In the genomic region with DNA sequence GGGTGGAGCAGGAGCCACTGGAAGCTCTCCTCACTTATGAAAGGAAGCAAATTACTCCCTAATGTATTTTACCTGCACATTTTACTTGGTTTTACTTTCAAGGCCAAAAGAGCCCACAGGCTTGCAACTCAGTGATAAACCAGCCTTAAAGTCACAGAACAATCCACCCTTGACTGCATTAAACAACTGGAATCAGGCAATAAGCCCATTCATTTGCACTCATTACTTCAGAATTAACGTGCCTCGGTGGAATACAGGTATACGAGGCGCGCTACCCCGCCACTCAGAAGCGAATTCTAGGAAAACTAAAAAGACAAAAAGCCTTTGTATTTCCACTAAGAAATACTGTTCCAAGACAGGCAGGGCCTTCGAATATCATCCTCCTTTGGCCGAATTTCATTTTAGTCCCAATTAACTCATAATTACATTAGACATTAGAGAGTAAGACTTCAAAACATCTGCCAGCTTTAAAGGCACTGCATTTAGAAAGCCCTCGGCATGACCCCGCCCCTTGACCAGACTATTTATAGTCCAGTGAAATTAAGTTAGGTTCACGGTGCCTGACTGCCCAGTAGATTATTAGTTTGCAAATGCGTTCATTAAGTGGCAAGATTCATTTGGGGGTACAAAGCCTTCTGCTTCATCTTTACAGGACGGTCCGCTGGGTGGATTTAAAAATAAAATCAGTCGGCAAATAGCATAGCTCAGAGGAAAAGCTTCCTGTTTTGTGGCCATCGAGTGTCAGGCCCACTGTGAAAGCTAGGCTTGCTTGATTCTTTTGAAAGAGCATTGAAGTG, we compare ENCODE assay signal across 10 mouse cellular contexts.
DNase-seq lines count a peak whose midpoint lies in the region; ATAC-seq lines count a peak whose summit lies in the region.
"Had no signal": no experiment of that assay in that cellular context is flagged by ENCODE, and none has a peak within 500 bp of the region (broad histone marks: within the 10 kb centered on the region; RNA-seq: fewer than 3 reads in every experiment).

No protein-coding gene starts in this region.

- no peak overlapping the region for H3K4me2 ChIP-seq in forebrain, embryonic 11.5 days (ENCODE audit: low read depth, low read length, severe bottlenecking)
- 0 out of 2 replicates have a peak overlapping the region, but pooled peaks have one; percentile 14 for H3K4me2 ChIP-seq in intestine, embryonic 14.5 days (ENCODE audit: low read length)
- H3K4me2 ChIP-seq in limb, embryonic 11.5 days (ENCODE audit: low read depth, severe bottlenecking) = no peak overlapping the region
- H3K4me2 ChIP-seq: limb, embryonic 15.5 days; neural tube, embryonic 13.5 days had no signal

- no peaks in the 10 kb centered on the region for H3K36me3 ChIP-seq in forebrain, embryonic 11.5 days (ENCODE audit: control insufficient read depth, insufficient read depth, low read length)
- H3K36me3 ChIP-seq in intestine, embryonic 14.5 days (ENCODE audit: control insufficient read depth, insufficient read depth, low read length) = no peaks in the 10 kb centered on the region
- H3K36me3 ChIP-seq in limb, embryonic 11.5 days (ENCODE audit: control insufficient read depth, insufficient read depth, low read length) = no peaks in the 10 kb centered on the region
- H3K36me3 ChIP-seq: embryonic facial prominence, embryonic 10.5 days; limb, embryonic 15.5 days; neural tube, embryonic 13.5 days had no signal

- H3K4me1 ChIP-seq in forebrain, embryonic 11.5 days (replicated peaks; ENCODE audit: control insufficient read depth, insufficient read depth, low read length) = peaks cover 2% of the 10 kb centered on the region; the same call in 1 of the 2 replicates
- H3K4me1 ChIP-seq in intestine, embryonic 14.5 days (replicated peaks; ENCODE audit: control insufficient read depth, insufficient read depth, low read length) = peaks cover 18% of the 10 kb centered on the region
- 0 out of 2 replicates have a peak, but pooled peaks cover 3% of the 10 kb centered on the region for H3K4me1 ChIP-seq in limb, embryonic 11.5 days (ENCODE audit: control insufficient read depth, insufficient read depth, low read length)

- peak; percentile 14 for DNase-seq in Muller cell, postnatal 12 days (ENCODE audit: inconsistent ontology term)
- no peak for DNase-seq in forebrain, embryonic 11.5 days (ENCODE audit: low spot score)
- DNase-seq in intestine, embryonic 14.5 days (ENCODE audit: low spot score) = peak; percentile 54
- DNase-seq in limb, embryonic 11.5 days (ENCODE audit: low spot score) = no peak
- DNase-seq in layer of hippocampus, postnatal 25 days (ENCODE audit: extremely low spot score in 1 of 2, low spot score in 1 of 2) = no peak
- no peak for DNase-seq in left cerebral cortex, adult 11 months (ENCODE audit: low spot score)
- no peak for DNase-seq in testis, postnatal 10 days (ENCODE audit: low spot score)

- no peaks in the 10 kb centered on the region for H3K27me3 ChIP-seq in forebrain, embryonic 11.5 days (ENCODE audit: control insufficient read depth, insufficient read depth, low read length)
- H3K27me3 ChIP-seq in intestine, embryonic 14.5 days (replicated peaks; ENCODE audit: control insufficient read depth, insufficient read depth, low read length) = no peaks in the 10 kb centered on the region
- H3K27me3 ChIP-seq in limb, embryonic 11.5 days (ENCODE audit: control insufficient read depth, insufficient read depth, low read length) = no peaks in the 10 kb centered on the region
- H3K27me3 ChIP-seq: limb, embryonic 15.5 days; neural tube, embryonic 13.5 days had no signal

- H3K4me3 ChIP-seq in forebrain, embryonic 11.5 days (ENCODE audit: low read depth, low read length) = no peak overlapping the region
- no peak overlapping the region for H3K4me3 ChIP-seq in intestine, embryonic 14.5 days (ENCODE audit: low read depth, low read length)
- no peak overlapping the region for H3K4me3 ChIP-seq in limb, embryonic 11.5 days (ENCODE audit: low read depth, low read length)
- H3K4me3 ChIP-seq: embryonic facial prominence, embryonic 10.5 days; limb, embryonic 15.5 days; neural tube, embryonic 13.5 days had no signal

- 47% methylated on average over 17 of the region's 17 CpGs for WGBS in forebrain, embryonic 11.5 days
- WGBS in intestine, embryonic 14.5 days = 64% methylated on average over 17 of the region's 17 CpGs
- 42% methylated on average over 17 of the region's 17 CpGs for WGBS in limb, embryonic 11.5 days

- no peak overlapping the region for H3K9ac ChIP-seq in forebrain, embryonic 11.5 days (ENCODE audit: low read length)
- no peak overlapping the region for H3K9ac ChIP-seq in intestine, embryonic 14.5 days (ENCODE audit: low read length)
- no peak overlapping the region for H3K9ac ChIP-seq in limb, embryonic 11.5 days (ENCODE audit: low read length)
- H3K9ac ChIP-seq: limb, embryonic 15.5 days; neural tube, embryonic 13.5 days had no signal

- peak; percentile 42; the same call in 1 of the 2 replicates for ATAC-seq in forebrain, embryonic 11.5 days (replicated peaks; ENCODE audit: low FRiP score)
- ATAC-seq in intestine, embryonic 14.5 days (replicated peaks; ENCODE audit: low FRiP score, low TSS enrichment, low read depth) = no peak
- ATAC-seq in limb, embryonic 11.5 days (ENCODE audit: insufficient number of reproducible peaks, low FRiP score, low TSS enrichment, low read depth) = no peak

- 0 out of 2 replicates have a peak overlapping the region, but pooled peaks have one; percentile 18 for H3K27ac ChIP-seq in forebrain, embryonic 11.5 days (ENCODE audit: low read depth, low read length)
- H3K27ac ChIP-seq in intestine, embryonic 14.5 days (ENCODE audit: low read depth) = peak overlapping the region; percentile 58
- H3K27ac ChIP-seq in limb, embryonic 11.5 days (replicated peaks; ENCODE audit: low read depth, low read length) = peak overlapping the region; percentile 21; the same call in 1 of the 2 replicates
- H3K27ac ChIP-seq: embryonic facial prominence, embryonic 10.5 days; limb, embryonic 15.5 days; neural tube, embryonic 13.5 days had no signal

- no peaks in the 10 kb centered on the region for H3K9me3 ChIP-seq in forebrain, embryonic 11.5 days (ENCODE audit: control insufficient read depth, low read length)
- no peaks in the 10 kb centered on the region for H3K9me3 ChIP-seq in intestine, embryonic 14.5 days (ENCODE audit: control insufficient read depth, low read length)
- H3K9me3 ChIP-seq in limb, embryonic 11.5 days (ENCODE audit: control insufficient read depth, low read length) = no peaks in the 10 kb centered on the region
- H3K9me3 ChIP-seq: embryonic facial prominence, embryonic 10.5 days; limb, embryonic 15.5 days; neural tube, embryonic 13.5 days had no signal

Comparison
In these comparisons a context has a peak if more than half of its experiments do, and no peak if none do; other contexts are left out.
1. DNase-seq: peak in Muller cell, postnatal 12 days (single experiment) and intestine, embryonic 14.5 days (single experiment); none in forebrain, embryonic 11.5 days (single experiment), limb, embryonic 11.5 days (single experiment), layer of hippocampus, postnatal 25 days (0 of 2), left cerebral cortex, adult 11 months (single experiment) and testis, postnatal 10 days (single experiment).
2. Peak in every context shown above with its lines, with median percentiles within 50 percentile points of each other: H3K27ac ChIP-seq.